Mouse (Mus musculus) E14TG2a.4 (cell line): ENCODE measurements around the gene Ric3.
A peak's percentile ranks its signal among the peaks of the same experiment; 100 is the strongest.

Experiments used
- H3K27me3 ChIP-seq: 2 replicates; pipeline ENCODE4 v1.6.1; 2014; ENCODE audit warnings: low read length, control low read depth; ENCODE audit not compliant: insufficient read depth
- H3K36me3 ChIP-seq: 2 replicates; pipeline ENCODE4 v1.6.1; 2014; ENCODE audit warnings: low read length, control low read depth; ENCODE audit not compliant: insufficient read depth
- H3K4me1 ChIP-seq: replicated peaks from 2 replicates; pipeline ENCODE4 v1.6.1; 2014; ENCODE audit warnings: low read depth, low read length, control low read depth
- H3K4me3 ChIP-seq: replicated peaks from 2 replicates; pipeline ENCODE4 v1.5.1; 2014; ENCODE audit warnings: mild to moderate bottlenecking, low read length
- H3K9me3 ChIP-seq: 2 replicates; pipeline ENCODE4 v1.6.1; 2014; ENCODE audit warnings: low read length, control low read depth
- CTCF ChIP-seq: conservative IDR thresholded peaks from 2 replicates; pipeline ENCODE4 v1.5.1; 2014; ENCODE audit warnings: low read length
- NANOG ChIP-seq: IDR thresholded peaks from 2 replicates; pipeline ENCODE4 v1.6.1; 2014; ENCODE audit warnings: borderline replicate concordance, low read length, mixed read lengths
- POU5F1 ChIP-seq: IDR thresholded peaks from 2 replicates; pipeline ENCODE4 v1.6.1; 2014; ENCODE audit warnings: low read length, borderline replicate concordance

Gene Ric3

DNA sequence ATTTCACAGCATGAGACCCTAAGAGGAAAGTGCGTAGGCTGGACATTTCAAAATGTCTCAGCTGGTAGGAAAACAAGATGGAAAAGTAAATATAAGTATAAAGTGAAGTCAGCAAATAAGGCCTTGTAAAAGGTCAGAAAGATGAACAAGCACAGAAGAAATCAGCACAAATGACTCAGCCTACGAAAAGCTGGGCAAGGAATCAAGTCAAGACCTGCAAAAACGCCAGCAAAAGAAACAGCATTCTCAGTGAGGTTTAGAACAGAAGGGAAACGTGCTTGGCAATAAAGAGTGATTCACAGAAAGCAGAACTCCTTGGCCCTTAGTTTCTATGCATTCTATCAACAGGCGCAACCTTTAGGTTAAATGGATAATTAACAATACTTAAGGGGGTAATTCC, 10.8 kb downstream of the Ric3 start:
- no peaks in the 10 kb centered on the region for H3K9me3 ChIP-seq
- TF ChIP-seq POU5F1: no peak
- TF ChIP-seq CTCF: no peak
- TF ChIP-seq NANOG: no peak
- H3K27me3 ChIP-seq: no peaks in the 10 kb centered on the region
- H3K4me1 ChIP-seq: 0 out of 2 replicates have a peak, but pooled peaks cover 5% of the 10 kb centered on the region
- H3K36me3 ChIP-seq: no peaks in the 10 kb centered on the region
- no peak overlapping the region for H3K4me3 ChIP-seq

DNA sequence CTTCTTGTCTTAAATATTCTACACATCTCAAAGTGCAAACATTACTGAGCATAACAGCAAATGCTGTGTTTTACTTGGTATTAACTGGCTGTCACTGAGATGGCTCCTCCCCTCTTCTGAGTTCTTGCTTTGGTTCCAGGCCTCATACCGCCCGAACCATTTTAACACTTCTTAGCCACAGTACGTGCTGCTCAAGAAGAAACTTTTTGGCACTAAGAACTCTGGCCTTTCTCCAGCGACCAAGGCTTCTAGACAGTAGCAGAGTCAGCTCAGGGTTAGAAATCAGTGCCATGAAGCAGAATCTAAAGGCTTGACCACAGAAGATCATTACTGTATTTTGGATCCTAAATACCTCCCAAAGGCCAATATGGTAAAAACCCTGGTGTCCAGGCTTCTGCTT, 13.5 kb downstream of the Ric3 start:
- Histone ChIP-seq H3K27me3 (no peaks in the 10 kb centered on the region), H3K36me3 (no peaks in the 10 kb centered on the region), H3K4me1 (0 out of 2 replicates have a peak, but pooled peaks cover 5% of the 10 kb centered on the region), H3K9me3 (peaks cover 16% of the 10 kb centered on the region), H3K4me3 (no peak overlapping the region)
- no peak for TF ChIP-seq NANOG
- TF ChIP-seq POU5F1: no peak
- TF ChIP-seq CTCF: no peak

DNA sequence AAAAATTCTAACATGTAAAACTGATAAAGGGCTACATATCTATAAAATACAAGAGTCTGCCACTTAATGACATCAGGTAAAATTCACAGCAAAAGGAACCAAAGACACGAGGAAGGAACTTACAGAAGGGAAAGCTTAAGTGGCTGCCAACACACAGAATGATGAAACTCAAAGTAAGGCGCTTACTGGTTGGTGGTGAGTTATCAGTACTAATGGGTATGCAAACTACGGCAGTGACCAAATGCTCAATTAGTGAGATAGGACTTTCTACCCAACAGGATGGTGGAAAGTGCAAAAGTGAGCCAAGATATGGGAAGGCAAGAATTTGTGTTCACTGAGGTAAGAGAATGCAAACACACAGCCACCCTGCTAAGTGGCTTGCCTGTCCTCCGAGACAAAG, 23.6 kb downstream of the Ric3 start:
- Histone ChIP-seq H3K4me3 (no peak overlapping the region), H3K9me3 (no peaks in the 10 kb centered on the region), H3K27me3 (no peaks in the 10 kb centered on the region), H3K36me3 (no peaks in the 10 kb centered on the region), H3K4me1 (peaks cover 9% of the 10 kb centered on the region; the same call in 1 of the 2 replicates)
- TF ChIP-seq CTCF (no peak), POU5F1 (no peak), NANOG (no peak)

DNA sequence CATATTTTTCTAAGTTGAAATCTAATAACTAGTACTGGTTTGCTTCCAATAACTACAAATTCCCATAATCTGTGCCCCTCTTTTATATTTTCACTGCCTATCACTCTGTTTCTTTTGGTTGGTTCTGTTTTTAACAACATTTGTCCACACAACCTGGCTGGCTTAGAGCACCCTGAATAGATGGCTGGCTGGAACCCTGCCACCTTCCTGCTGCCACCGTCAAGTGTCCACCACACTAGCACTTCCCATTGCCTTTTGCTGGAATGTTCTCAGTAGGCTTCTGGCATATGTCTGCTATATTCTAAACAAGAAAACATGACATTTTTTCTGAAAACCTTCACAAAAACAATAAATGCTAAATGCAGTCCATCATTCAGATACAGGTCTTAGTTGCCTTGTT, 32.3 kb downstream of the Ric3 start:
- H3K4me1 ChIP-seq: no peaks in the 10 kb centered on the region
- no peaks in the 10 kb centered on the region for H3K27me3 ChIP-seq
- TF ChIP-seq NANOG: no peak
- TF ChIP-seq POU5F1: no peak
- H3K4me3 ChIP-seq: no peak overlapping the region
- H3K9me3 ChIP-seq: no peaks in the 10 kb centered on the region
- H3K36me3 ChIP-seq: peaks cover 4% of the 10 kb centered on the region; the same call in 1 of the 2 replicates

DNA sequence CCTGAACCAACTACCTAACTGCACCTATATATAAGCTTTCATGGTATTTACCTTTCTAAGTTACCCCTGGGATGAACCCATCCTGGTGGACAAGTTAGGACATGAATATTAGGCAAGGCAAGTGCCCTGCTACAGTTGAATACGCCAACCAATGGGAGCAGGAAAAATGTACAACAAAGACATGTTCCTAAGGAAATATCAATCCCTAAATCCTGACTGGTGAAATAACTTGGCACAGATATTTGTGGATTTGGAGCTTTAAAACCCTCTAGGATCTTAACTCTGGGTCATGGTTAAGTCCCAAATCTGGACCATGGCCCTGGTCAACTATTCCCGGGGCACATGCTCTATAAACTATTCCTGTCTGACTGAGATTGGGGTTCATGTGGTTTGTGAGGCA, 37.3 kb downstream of the Ric3 start:
- Histone ChIP-seq H3K4me3 (no peak overlapping the region), H3K9me3 (no peaks in the 10 kb centered on the region), H3K4me1 (no peaks in the 10 kb centered on the region), H3K36me3 (0 out of 2 replicates have a peak, but pooled peaks cover 4% of the 10 kb centered on the region), H3K27me3 (no peaks in the 10 kb centered on the region)
- TF ChIP-seq NANOG (no peak), CTCF (no peak)

DNA sequence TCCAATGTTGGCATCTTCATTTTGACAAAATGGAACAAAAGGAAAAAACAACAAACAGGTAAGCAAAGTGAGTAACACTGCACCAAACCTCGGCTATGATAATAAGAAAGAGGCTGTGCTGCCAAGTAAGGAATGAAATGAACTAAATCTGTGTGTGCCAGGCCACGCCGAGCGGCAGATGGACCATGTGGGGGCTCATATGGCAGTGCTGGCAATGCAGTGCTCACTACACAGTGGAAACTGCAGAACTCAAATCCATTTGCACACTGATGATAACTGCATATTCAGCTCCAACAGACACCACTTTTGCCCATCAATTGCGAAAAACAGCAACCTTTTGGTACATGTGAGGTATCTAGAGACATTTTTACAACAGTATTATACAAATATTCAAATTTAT, 43.7 kb downstream of the Ric3 start:
- peaks cover 18% of the 10 kb centered on the region for H3K36me3 ChIP-seq

DNA sequence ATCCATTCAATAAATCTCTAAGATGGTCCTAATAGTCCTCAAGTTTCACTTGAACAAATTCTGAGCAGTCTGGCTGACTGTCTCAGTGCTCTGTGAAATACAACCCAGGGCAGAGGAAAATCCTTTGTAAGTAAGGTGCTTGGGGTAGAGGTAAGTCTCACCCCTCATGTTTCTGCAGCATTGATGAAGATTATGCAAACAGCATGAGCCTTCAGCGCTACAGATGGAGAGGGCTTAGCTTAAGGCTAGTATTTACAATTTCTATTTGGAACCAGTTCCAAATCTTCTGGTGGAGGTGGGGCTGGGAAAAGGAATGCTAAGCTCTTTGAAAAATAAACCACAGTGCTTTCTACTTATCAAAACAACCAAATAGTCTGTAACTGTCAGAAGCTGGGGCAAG, 44.1 kb downstream of the Ric3 start:
- no peaks in the 10 kb centered on the region for H3K27me3 ChIP-seq
- no peaks in the 10 kb centered on the region for H3K4me1 ChIP-seq
- H3K36me3 ChIP-seq: peaks cover 19% of the 10 kb centered on the region
- H3K9me3 ChIP-seq: no peaks in the 10 kb centered on the region
- TF ChIP-seq POU5F1: no peak
- no peak for TF ChIP-seq NANOG
- TF ChIP-seq CTCF: no peak
- no peak overlapping the region for H3K4me3 ChIP-seq

More for the DNA sequence above, 43.7 kb downstream of the Ric3 start:
- no peaks in the 10 kb centered on the region for H3K4me1 ChIP-seq
- H3K4me3 ChIP-seq: no peak overlapping the region
- TF ChIP-seq NANOG (no peak), CTCF (no peak), POU5F1 (no peak)
- no peaks in the 10 kb centered on the region for H3K27me3 ChIP-seq
- H3K9me3 ChIP-seq: no peaks in the 10 kb centered on the region

DNA sequence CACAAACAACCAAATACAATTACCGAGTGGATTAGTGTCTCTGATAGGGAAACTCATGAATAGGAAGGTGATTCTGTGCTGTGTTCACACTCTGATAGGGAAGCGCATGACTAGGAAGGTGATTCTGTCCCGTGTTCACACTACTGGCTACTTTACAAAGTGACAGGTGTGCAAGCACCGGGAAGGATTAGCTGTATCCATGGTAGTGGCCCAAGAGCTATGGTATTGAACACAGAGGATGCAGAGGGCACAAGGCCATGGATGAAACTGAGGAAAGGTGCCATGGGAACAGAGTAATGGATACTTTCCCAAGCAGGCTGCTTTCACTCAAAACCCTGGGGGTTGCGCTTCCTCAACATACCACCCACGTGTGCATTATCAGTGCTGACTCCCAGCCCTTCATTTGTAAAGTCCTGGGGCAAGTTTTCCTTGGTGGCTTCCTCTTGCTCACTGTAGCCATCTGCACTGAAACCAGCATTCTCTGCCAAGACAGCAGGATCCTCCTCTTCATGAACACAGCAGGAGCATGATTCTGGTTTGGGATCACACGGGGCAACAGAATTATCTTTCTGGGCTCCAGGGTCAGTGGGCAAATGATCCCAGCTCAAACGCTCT, 44.9 kb downstream of the Ric3 start:
- H3K36me3 ChIP-seq: peaks cover 19% of the 10 kb centered on the region
- no peaks in the 10 kb centered on the region for H3K9me3 ChIP-seq
- TF ChIP-seq CTCF (no peak), POU5F1 (no peak), NANOG (no peak)
- H3K27me3 ChIP-seq: no peaks in the 10 kb centered on the region
- no peak overlapping the region for H3K4me3 ChIP-seq
- no peaks in the 10 kb centered on the region for H3K4me1 ChIP-seq

DNA sequence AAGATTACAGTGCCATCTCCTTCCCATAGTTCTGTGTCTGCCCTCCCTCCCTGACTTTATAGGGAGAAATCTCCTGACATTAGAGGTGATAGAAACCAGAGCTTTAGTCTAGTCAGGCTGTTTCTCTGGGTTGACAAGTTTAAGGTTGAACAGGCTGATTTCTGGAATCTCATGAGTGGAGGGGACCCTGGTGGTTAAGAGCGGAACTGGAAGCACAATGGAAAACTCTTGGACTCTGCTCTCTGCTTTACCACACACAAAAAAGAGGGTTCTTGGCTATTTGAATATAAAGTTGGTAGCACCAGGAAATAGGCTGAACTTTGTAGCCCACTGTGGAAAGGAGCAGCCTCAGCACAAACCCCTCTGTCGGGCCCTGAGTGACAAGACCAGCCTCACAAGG, 51.1 kb downstream of the Ric3 start:
- TF ChIP-seq CTCF: peak; percentile 52
- TF ChIP-seq NANOG: no peak
- no peak for TF ChIP-seq POU5F1
- no peaks in the 10 kb centered on the region for H3K4me1 ChIP-seq

More for the DNA sequence above, 51.1 kb downstream of the Ric3 start:
- Histone ChIP-seq H3K27me3 (no peaks in the 10 kb centered on the region), H3K4me3 (no peak overlapping the region), H3K9me3 (peaks cover 6% of the 10 kb centered on the region), H3K36me3 (peaks cover 13% of the 10 kb centered on the region)
